8 mouse cellular contexts compared by ENCODE assay signal in genomic region chr10:45485761-45486602, GRCm38 (mm10). TPM values are rescaled to one million over a fixed set of nuclear protein-coding genes. Genes with fewer than 3 reads are reported as not detected.
DNase-seq lines count a peak whose midpoint lies in the region; ATAC-seq and TF ChIP-seq lines count a peak whose summit lies in the region.

Gene Lin28b (minus strand): TSS chr10:45486395.

- peak; percentile 69 for ATAC-seq in intestine, postnatal 0 days
- ATAC-seq in limb, embryonic 15.5 days (ENCODE audit: insufficient number of reproducible peaks, low FRiP score, low TSS enrichment, low read depth): peak; percentile 52; the same call in 1 of the 2 replicates

- H3K27ac ChIP-seq in intestine, postnatal 0 days (ENCODE audit: low read depth, low read length): no peak within 1 kb of the TSS
- H3K27ac ChIP-seq in limb, embryonic 15.5 days: no peak within 1 kb of the TSS

- WGBS in intestine, postnatal 0 days: under 1% methylated on average over 97 of the region's 139 CpGs
- whole genome bisulfite sequencing in limb, embryonic 15.5 days: under 1% methylated on average over 115 of the region's 139 CpGs

- H3K36me3 ChIP-seq in intestine, postnatal 0 days (ENCODE audit: control insufficient read depth, insufficient read depth): no peaks in the 10 kb centered on the region
- H3K36me3 ChIP-seq in limb, embryonic 15.5 days: no peaks in the 10 kb centered on the region

- no peak for TF ChIP-seq CTCF in intestine, postnatal 0 days (IDR thresholded peaks at IDR 0.05; ENCODE audit: low read depth)

- H3K27me3 ChIP-seq in intestine, postnatal 0 days (replicated peaks; ENCODE audit: control insufficient read depth, insufficient read depth, low read length): peaks cover 41% of the 10 kb centered on the region
- H3K27me3 ChIP-seq in limb, embryonic 15.5 days: peaks cover 37% of the 10 kb centered on the region

- peak; percentile 27 for DNase-seq in kidney, adult 18-20 months
- DNase-seq in kidney, adult 8-10 months: no peak
- peak; percentile 30 for DNase-seq in cerebellum, adult 9-11 months
- peak; percentile 62 to 63 for DNase-seq in frontal cortex, postnatal 10 days (ENCODE audit: low spot score in 2 of 2)
- DNase-seq in natural killer cell, adult 2 months (ENCODE audit: low spot score in 2 of 2): peak; percentile 1 to 11
- DNase-seq in thymus, postnatal 14 days: peak; percentile 16

- H3K4me3 ChIP-seq in intestine, postnatal 0 days (ENCODE audit: low read depth, low read length): peak within 1 kb of the TSS; percentile 66
- H3K4me3 ChIP-seq in limb, embryonic 15.5 days: peak within 1 kb of the TSS; percentile 61

- H3K9ac ChIP-seq in intestine, postnatal 0 days (ENCODE audit: low read depth, low read length): no peak within 1 kb of the TSS
- H3K9ac ChIP-seq in limb, embryonic 15.5 days: no peak within 1 kb of the TSS

- H3K9me3 ChIP-seq in intestine, postnatal 0 days (ENCODE audit: control insufficient read depth): no peaks in the 10 kb centered on the region
- H3K9me3 ChIP-seq in limb, embryonic 15.5 days: no peaks in the 10 kb centered on the region

- H3K4me2 ChIP-seq in intestine, postnatal 0 days (replicated peaks; ENCODE audit: low read depth): peak within 1 kb of the TSS; percentile 98
- H3K4me2 ChIP-seq in limb, embryonic 15.5 days: peak within 1 kb of the TSS; percentile 100

- H3K4me1 ChIP-seq in intestine, postnatal 0 days (replicated peaks; ENCODE audit: control insufficient read depth, insufficient read depth, low read length): no peaks in the 10 kb centered on the region; the same call in 1 of the 2 replicates
- peaks cover 15% of the 10 kb centered on the region for H3K4me1 ChIP-seq in limb, embryonic 15.5 days

RNA-seq across cellular contexts. Expression of gene Lin28b, which starts in this region (rescaled TPM):
- 0.12 and 0.25 TPM in 2 replicates for polyA plus RNA-seq in intestine, postnatal 0 days (2015; fragmentation: Nextera tagmentation; extraction: Ambion mirVana)
- polyA plus RNA-seq in limb, embryonic 15.5 days (2015; fragmentation: Nextera tagmentation; extraction: Ambion mirVana): 0.58 and 0.61 TPM in 2 replicates

Comparison
In these comparisons a context has a peak if more than half of its experiments do, and no peak if none do; other contexts are left out.
1. DNase-seq: peak in kidney, adult 18-20 months (single experiment), cerebellum, adult 9-11 months (single experiment), frontal cortex, postnatal 10 days (2 of 2), natural killer cell, adult 2 months (2 of 2) and thymus, postnatal 14 days (single experiment); none in kidney, adult 8-10 months (0 of 2).
2. Peak in ATAC-seq, H3K4me3 ChIP-seq and H3K4me2 ChIP-seq in intestine, postnatal 0 days; RNA of the gene not detected or under 1 TPM.
3. Peak in ATAC-seq, H3K4me3 ChIP-seq and H3K4me2 ChIP-seq in limb, embryonic 15.5 days; RNA of the gene not detected or under 1 TPM.